ENCODE assay signal across 8 mouse cellular contexts in the genomic region with DNA sequence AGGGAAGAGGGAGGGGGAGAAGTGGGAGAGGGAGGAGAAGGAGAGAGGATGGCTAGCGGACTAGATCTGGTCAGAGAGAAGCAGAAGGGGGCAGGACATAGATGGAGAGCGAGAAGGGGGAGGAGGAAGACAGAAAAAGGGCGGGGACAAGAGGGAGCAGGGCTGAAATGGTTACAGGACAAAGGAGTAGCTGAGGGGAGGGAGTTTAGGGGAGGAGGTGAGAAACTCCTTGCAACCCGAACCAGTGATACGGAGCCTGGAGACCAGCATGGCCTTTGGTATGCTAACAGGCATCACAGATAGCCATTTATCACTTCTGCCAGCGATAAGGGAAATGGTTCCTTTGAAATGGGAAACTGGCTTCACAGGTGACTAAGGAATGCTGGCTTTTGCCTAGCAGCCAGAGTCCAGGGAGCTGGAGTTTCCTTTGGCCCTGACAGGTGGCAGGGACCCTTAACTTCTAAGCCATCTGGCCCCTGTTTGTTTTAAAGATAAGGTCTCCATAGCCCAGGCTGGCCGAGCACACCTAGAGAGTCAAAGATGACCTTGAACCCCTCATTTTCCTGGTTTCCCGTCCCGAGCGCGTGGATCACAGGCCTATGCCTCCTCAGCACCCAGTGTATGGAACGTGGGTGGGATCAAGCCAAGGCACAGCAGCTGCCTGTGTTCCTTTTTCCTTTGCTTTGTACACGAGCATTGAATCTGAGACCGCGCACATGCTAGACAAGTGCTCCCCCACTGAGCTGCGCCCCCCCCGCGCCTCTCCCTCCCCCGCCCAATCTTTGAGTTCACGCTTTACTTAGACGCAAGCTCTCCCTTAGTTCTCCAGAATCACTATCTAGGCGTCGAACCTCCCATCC. TPM values are rescaled to one million over a fixed set of nuclear protein-coding genes. Genes with fewer than 3 reads are reported as not detected.
DNase-seq lines count a peak whose midpoint lies in the region; ATAC-seq and TF ChIP-seq lines count a peak whose summit lies in the region.

No protein-coding gene starts in this region.

- TF ChIP-seq CTCF in gastrocnemius, adult 2 months (IDR thresholded peaks at IDR 0.05), result no peak
- TF ChIP-seq CTCF in ES-Bruce4 (IDR thresholded peaks at IDR 0.05; ENCODE audit: low read depth, low read length), result no peak
- TF ChIP-seq CTCF in forebrain, postnatal 0 days (IDR thresholded peaks at IDR 0.05; ENCODE audit: low read depth), result no peak

- peak overlapping the region; percentile 60 for H3K9ac ChIP-seq in ES-Bruce4 (ENCODE audit: low read depth, poor library complexity, severe bottlenecking)
- H3K9ac ChIP-seq in forebrain, postnatal 0 days, result peak overlapping the region; percentile 18; the same call in 1 of the 2 replicates
- peak overlapping the region; percentile 11; the same call in 1 of the 2 replicates for H3K9ac ChIP-seq in midbrain, embryonic 11.5 days (ENCODE audit: low read length)

- H3K4me2 ChIP-seq in forebrain, postnatal 0 days (ENCODE audit: low read depth), result peak overlapping the region; percentile 8
- peak overlapping the region; percentile 21 for H3K4me2 ChIP-seq in midbrain, embryonic 11.5 days

- peaks cover 4% of the 10 kb centered on the region for H3K4me1 ChIP-seq in ES-Bruce4 (ENCODE audit: control insufficient read depth, insufficient read depth, low read length)
- peaks cover 4% of the 10 kb centered on the region; the same call in 1 of the 2 replicates for H3K4me1 ChIP-seq in forebrain, postnatal 0 days (ENCODE audit: insufficient read depth)
- H3K4me1 ChIP-seq in midbrain, embryonic 11.5 days (ENCODE audit: control insufficient read depth, insufficient read depth, low read length), result peaks cover 20% of the 10 kb centered on the region

- H3K9me3 ChIP-seq in ES-Bruce4 (replicated peaks; ENCODE audit: control insufficient read depth, insufficient read depth, low read length, poor library complexity, severe bottlenecking), result no peaks in the 10 kb centered on the region
- no peaks in the 10 kb centered on the region for H3K9me3 ChIP-seq in forebrain, postnatal 0 days (ENCODE audit: low read length)
- no peaks in the 10 kb centered on the region for H3K9me3 ChIP-seq in midbrain, embryonic 11.5 days (ENCODE audit: control insufficient read depth, low read length)

- 11% methylated on average over 22 of the region's 23 CpGs for WGBS in forebrain, postnatal 0 days
- WGBS in midbrain, embryonic 11.5 days, result 3% methylated on average over 23 of the region's 23 CpGs

- intact Hi-C loops in gastrocnemius, adult 2 months (cut with DNase I), result no loop called here

- no peaks in the 10 kb centered on the region for H3K27me3 ChIP-seq in ES-Bruce4 (ENCODE audit: control insufficient read depth, insufficient read depth, low read length, poor library complexity, severe bottlenecking)
- H3K27me3 ChIP-seq in forebrain, postnatal 0 days (ENCODE audit: insufficient read depth, low read length), result no peaks in the 10 kb centered on the region
- peaks cover 19% of the 10 kb centered on the region for H3K27me3 ChIP-seq in midbrain, embryonic 11.5 days (ENCODE audit: control insufficient read depth, insufficient read depth, low read length)

- no peak overlapping the region; the same call in 1 of the 2 replicates for H3K4me3 ChIP-seq in gastrocnemius, adult 2 months
- H3K4me3 ChIP-seq in ES-Bruce4 (ENCODE audit: low read depth, low read length), result no peak overlapping the region
- no peak overlapping the region for H3K4me3 ChIP-seq in forebrain, postnatal 0 days (ENCODE audit: low read depth, low read length)
- H3K4me3 ChIP-seq in midbrain, embryonic 11.5 days (ENCODE audit: low read depth, low read length), result no peak overlapping the region

- peak; percentile 79 for TF ChIP-seq EP300 in ES-Bruce4 (IDR thresholded peaks at IDR 0.05; ENCODE audit: insufficient read depth, low read depth, low read length)

- peak; percentile 47 for ATAC-seq in forebrain, postnatal 0 days
- ATAC-seq in midbrain, embryonic 11.5 days (ENCODE audit: low FRiP score), result no peak; the same call in 1 of the 2 replicates

- DNase-seq in gastrocnemius, adult 2 months, result no peak
- no peak for DNase-seq in gastrocnemius, postnatal 25 days
- peak; percentile 32 for DNase-seq in forebrain, postnatal 0 days
- peak; percentile 89 for DNase-seq in midbrain, embryonic 11.5 days (ENCODE audit: low spot score, missing footprints)
- DNase-seq in urinary bladder, adult 2 months (ENCODE audit: low spot score), result no peak
- no peak for DNase-seq in cerebellum, adult 11 months
- DNase-seq in kidney, adult 8-10 months, result no peak

- H3K36me3 ChIP-seq in ES-Bruce4 (ENCODE audit: control insufficient read depth, insufficient read depth, low read length, poor library complexity, severe bottlenecking), result no peaks in the 10 kb centered on the region
- no peaks in the 10 kb centered on the region for H3K36me3 ChIP-seq in forebrain, postnatal 0 days (ENCODE audit: insufficient read depth)
- H3K36me3 ChIP-seq in midbrain, embryonic 11.5 days (ENCODE audit: control insufficient read depth, insufficient read depth, low read length), result no peaks in the 10 kb centered on the region

- 0 out of 2 replicates have a peak overlapping the region, but pooled peaks have one; percentile 0 for H3K27ac ChIP-seq in gastrocnemius, adult 2 months
- peak overlapping the region; percentile 53 for H3K27ac ChIP-seq in ES-Bruce4 (ENCODE audit: insufficient read depth, low read length)
- H3K27ac ChIP-seq in forebrain, postnatal 0 days (ENCODE audit: low read depth, low read length), result no peak overlapping the region
- H3K27ac ChIP-seq in midbrain, embryonic 11.5 days (ENCODE audit: low read depth, low read length), result no peak overlapping the region

- TF ChIP-seq POLR2A in ES-Bruce4 (IDR thresholded peaks at IDR 0.05; ENCODE audit: insufficient read depth, low read length), result no peak

RNA-seq across cellular contexts. Expression of a gene that starts 9.8 kb away (rescaled TPM):
- 100 to 1,000 TPM in 1 of 2 experiments, 10 to 100 TPM in 1; 32.6 to 103 TPM for total RNA-seq in gastrocnemius, adult 2 months (2021)
- total RNA-seq in gastrocnemius, postnatal 25 days (2021), result 10 to 100 TPM; 30.4 to 42.0 TPM
- 171 and 178 TPM in 2 replicates for polyA plus RNA-seq in ES-Bruce4 (2011; ENCODE audit: insufficient read depth, insufficient read length, low read depth, missing spikeins)
- total RNA-seq in forebrain, postnatal 0 days (2014; rRNA removed), result 15.3 and 20.0 TPM in 2 replicates
- polyA plus RNA-seq in forebrain, postnatal 0 days (2015; fragmentation: Nextera tagmentation; extraction: Ambion mirVana), result 94.3 and 121 TPM in 2 replicates
- polyA plus RNA-seq in midbrain, embryonic 11.5 days (2014; fragmentation: Nextera tagmentation; extraction: Ambion mirVana), result 16.1 and 17.4 TPM in 2 replicates
- polyA plus RNA-seq in urinary bladder, adult 2 months (2012; rRNA removed), result 39.8 and 42.3 TPM in 2 replicates

RNA-seq across cellular contexts. Expression of a gene that starts 33.0 kb away (rescaled TPM):
- total RNA-seq in gastrocnemius, adult 2 months (2021), result under 1 TPM in 1 of 2 experiments, not detected in 1; 0.59 TPM
- under 1 TPM; 0.33 to 0.78 TPM for total RNA-seq in gastrocnemius, postnatal 25 days (2021)
- not detected in 2 replicates for polyA plus RNA-seq in ES-Bruce4 (2011; ENCODE audit: insufficient read depth, insufficient read length, low read depth, missing spikeins)
- not detected in 2 replicates for total RNA-seq in forebrain, postnatal 0 days (2014; rRNA removed)
- 0.13 TPM in 1 of 2 replicates, not detected in the other for polyA plus RNA-seq in forebrain, postnatal 0 days (2015; fragmentation: Nextera tagmentation; extraction: Ambion mirVana)
- 0.22 and 0.44 TPM in 2 replicates for polyA plus RNA-seq in midbrain, embryonic 11.5 days (2014; fragmentation: Nextera tagmentation; extraction: Ambion mirVana)
- 1.5 and 1.9 TPM in 2 replicates for polyA plus RNA-seq in urinary bladder, adult 2 months (2012; rRNA removed)

RNA-seq across cellular contexts. Expression of a gene that starts 48.6 kb away (rescaled TPM):
- total RNA-seq in gastrocnemius, adult 2 months (2021), result 10 to 100 TPM; 38.8 to 55.6 TPM
- total RNA-seq in gastrocnemius, postnatal 25 days (2021), result 10 to 100 TPM; 36.4 to 48.2 TPM
- polyA plus RNA-seq in ES-Bruce4 (2011; ENCODE audit: insufficient read depth, insufficient read length, low read depth, missing spikeins), result 541 and 557 TPM in 2 replicates
- total RNA-seq in forebrain, postnatal 0 days (2014; rRNA removed), result 263 and 287 TPM in 2 replicates
- polyA plus RNA-seq in forebrain, postnatal 0 days (2015; fragmentation: Nextera tagmentation; extraction: Ambion mirVana), result 367 and 416 TPM in 2 replicates
- 899 and 948 TPM in 2 replicates for polyA plus RNA-seq in midbrain, embryonic 11.5 days (2014; fragmentation: Nextera tagmentation; extraction: Ambion mirVana)
- polyA plus RNA-seq in urinary bladder, adult 2 months (2012; rRNA removed), result 139 and 169 TPM in 2 replicates

Comparison
In these comparisons a context has a peak if more than half of its experiments do, and no peak if none do; other contexts are left out.
1. DNase-seq: peak in forebrain, postnatal 0 days (single experiment) and midbrain, embryonic 11.5 days (single experiment); none in gastrocnemius, adult 2 months (single experiment), gastrocnemius, postnatal 25 days (single experiment), urinary bladder, adult 2 months (single experiment), cerebellum, adult 11 months (single experiment) and kidney, adult 8-10 months (0 of 2).
2. H3K27ac ChIP-seq: peak in gastrocnemius, adult 2 months (single experiment) and ES-Bruce4 (single experiment); none in forebrain, postnatal 0 days (single experiment) and midbrain, embryonic 11.5 days (single experiment).
3. Peak in every context shown above with its lines, with median percentiles within 50 percentile points of each other: H3K9ac ChIP-seq.